Mouse (Mus musculus) hindbrain, embryonic 16.5 days (tissue): ENCODE measurements at regions not wholly inside any gene's neighbourhood (a gene's known extent, or its start where the extent isn't known, plus 50 kb on each side); places are given as distances from the start of the nearest gene placed in this dataset.
"Not testable (repeated sequence)": the region's sequence is repeated elsewhere in the genome, so short reads cannot be mapped to it uniquely, and the experiment has no call there.

Experiments
- ATAC-seq: fragments of 200-750 bp; cut with Nextera tagmentation; 2 replicates; pipeline ENCODE4 v1.8.0; 2017; ENCODE audit warnings: moderate TSS enrichment, moderate library complexity
- H3K27ac ChIP-seq: fragments of 300-500 bp; sonication (generic); 2 replicates; pipeline ENCODE4 v1.5.1; 2014; ENCODE audit warnings: low read depth, mild to moderate bottlenecking, control low read depth, low read length, moderate library complexity
- H3K27me3 ChIP-seq: fragments of 300-500 bp; sonication (generic); replicated peaks from 2 replicates; pipeline ENCODE4 v1.6.1; 2014; ENCODE audit warnings: low read length; ENCODE audit not compliant: control insufficient read depth, insufficient read depth
- H3K36me3 ChIP-seq: fragments of 300-500 bp; sonication (generic); 2 replicates; pipeline ENCODE4 v1.6.1; 2014; ENCODE audit warnings: mild to moderate bottlenecking, low read length, moderate library complexity, mixed read lengths; ENCODE audit not compliant: control insufficient read depth, insufficient read depth
- H3K4me1 ChIP-seq: fragments of 300-500 bp; sonication (generic); 2 replicates; pipeline ENCODE4 v1.6.1; 2014; ENCODE audit warnings: low read depth, low read length; ENCODE audit not compliant: control insufficient read depth, insufficient read depth
- H3K4me2 ChIP-seq: fragments of 300-500 bp; sonication (generic); 2 replicates; pipeline ENCODE4 v1.6.1; 2014; ENCODE audit warnings: mild to moderate bottlenecking, low read length, control low read depth, moderate library complexity
- H3K4me3 ChIP-seq: fragments of 300-500 bp; sonication (generic); 2 replicates; pipeline ENCODE4 v1.5.1; 2014; ENCODE audit warnings: mild to moderate bottlenecking, low read length, control low read depth, moderate library complexity
- H3K9ac ChIP-seq: fragments of 300-500 bp; sonication (generic); 2 replicates; pipeline ENCODE4 v1.6.1; 2014; ENCODE audit warnings: low read depth, mild to moderate bottlenecking, control low read depth, low read length, moderate library complexity
- H3K9me3 ChIP-seq: fragments of 300-500 bp; sonication (generic); 2 replicates; pipeline ENCODE4 v1.6.1; 2014; ENCODE audit warnings: mild to moderate bottlenecking, low read length, moderate library complexity; ENCODE audit not compliant: control insufficient read depth
- WGBS: fragments of 180-500 bp; shearing (Covaris S2); extraction: QIAGEN DNeasy Blood & Tissue Kit; methylation state at CpG from one replicate; pipeline ENCODE4 v1.1.7; 2014; 5-methylcytosine and 5-hydroxymethylcytosine counted together

DNA sequence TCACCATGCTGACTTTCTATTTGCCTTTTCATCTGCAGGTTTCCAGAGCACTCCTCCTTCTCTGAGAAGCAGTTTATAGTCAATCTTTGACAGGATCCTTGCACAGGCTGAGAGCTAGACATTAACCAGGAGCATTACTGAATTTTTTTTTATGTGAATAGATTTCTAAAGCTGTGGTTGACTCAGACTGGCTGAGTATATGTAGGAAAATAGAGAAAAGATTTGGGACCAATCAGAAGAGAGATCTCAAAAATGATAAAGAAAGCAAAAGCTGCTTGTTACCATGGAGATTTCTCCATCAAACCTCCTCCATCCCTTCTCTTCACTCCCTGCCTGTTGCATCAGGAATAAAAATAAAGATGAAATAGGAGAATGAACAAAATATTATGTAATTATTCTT, 731.2 kb upstream of the Ndn start:
- Histone ChIP-seq H3K4me3 (no peak overlapping the region), H3K9me3 (peaks cover 5% of the 10 kb centered on the region; the same call in 1 of the 2 replicates), H3K27ac (no peak overlapping the region), H3K4me1 (no peaks in the 10 kb centered on the region), H3K9ac (no peak overlapping the region), H3K36me3 (no peaks in the 10 kb centered on the region), H3K27me3 (no peaks in the 10 kb centered on the region), H3K4me2 (no peak overlapping the region)
- ATAC-seq = no peak; the same call in 1 of the 2 replicates

GRCm38 (mm10) chr7:61644893-61645545, 701.4 kb upstream of the Ndn start:
- Histone ChIP-seq H3K4me2 (no peak overlapping the region), H3K9ac (no peak overlapping the region), H3K4me3 (no peak overlapping the region), H3K36me3 (no peaks in the 10 kb centered on the region), H3K9me3 (peaks cover 5% of the 10 kb centered on the region; the same call in 1 of the 2 replicates), H3K27ac (no peak overlapping the region), H3K4me1 (no peaks in the 10 kb centered on the region), H3K27me3 (no peaks in the 10 kb centered on the region)
- no peak for ATAC-seq
- 70% methylated on average over 4 of the region's 4 CpGs for WGBS

GRCm38 (mm10) chr7:61658086-61658485, 688.3 kb upstream of the Ndn start:
- peaks cover 4% of the 10 kb centered on the region for H3K9me3 ChIP-seq
- no peak overlapping the region for H3K27ac ChIP-seq
- ATAC-seq = no peak
- no peaks in the 10 kb centered on the region for H3K27me3 ChIP-seq
- no peaks in the 10 kb centered on the region for H3K4me1 ChIP-seq
- 87% methylated on average over 3 of the region's 3 CpGs for WGBS
- no peaks in the 10 kb centered on the region for H3K36me3 ChIP-seq
- H3K4me2 ChIP-seq = no peak overlapping the region
- H3K9ac ChIP-seq = no peak overlapping the region
- no peak overlapping the region for H3K4me3 ChIP-seq

- Histone ChIP-seq H3K4me3 (no peak overlapping the region), H3K36me3 (no peaks in the 10 kb centered on the region), H3K4me1 (no peaks in the 10 kb centered on the region), H3K27ac (no peak overlapping the region), H3K27me3 (no peaks in the 10 kb centered on the region), H3K9ac (no peak overlapping the region), H3K4me2 (no peak overlapping the region), H3K9me3 (no peaks in the 10 kb centered on the region)
- WGBS = 71% methylated on average over 1 of the region's 1 CpGs
- ATAC-seq = no peak
Measured at GRCm38 (mm10) chr7:61683080-61683479, 663.3 kb upstream of the Ndn start.

DNA sequence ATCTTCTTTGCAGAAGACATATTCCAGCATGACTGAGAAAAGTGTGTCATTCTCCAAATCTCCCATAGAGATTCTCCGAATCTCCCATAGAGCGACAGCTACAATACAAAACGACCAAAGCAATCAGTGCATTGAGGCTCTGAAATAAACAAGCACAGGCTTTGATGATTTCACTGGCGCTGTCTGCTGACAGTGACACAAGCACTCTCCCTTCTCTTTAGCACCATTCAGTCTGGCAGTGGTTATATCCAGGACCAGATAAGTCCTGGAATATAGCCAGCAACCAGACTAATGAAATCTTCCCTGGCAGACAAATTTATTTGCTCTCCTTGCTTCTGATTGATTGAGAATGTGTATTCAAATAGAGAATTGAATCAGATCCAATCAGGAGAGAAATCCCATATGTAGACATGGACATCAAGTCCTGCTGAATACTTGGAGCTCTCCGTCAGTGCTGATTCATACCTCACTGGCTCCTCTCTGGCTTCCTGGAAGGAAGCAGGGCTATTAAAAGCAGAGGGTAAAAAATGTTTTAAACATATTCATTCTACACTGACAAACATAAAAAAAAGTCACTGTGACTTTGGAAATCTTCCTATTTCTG, 661.2 kb upstream of the Ndn start:
- WGBS = 63% methylated on average over 5 of the region's 5 CpGs
- H3K36me3 ChIP-seq = no peaks in the 10 kb centered on the region
- no peaks in the 10 kb centered on the region for H3K27me3 ChIP-seq
- no peak overlapping the region for H3K4me2 ChIP-seq
- no peak for ATAC-seq
- H3K27ac ChIP-seq = no peak overlapping the region
- no peak overlapping the region for H3K4me3 ChIP-seq
- no peaks in the 10 kb centered on the region for H3K4me1 ChIP-seq
- H3K9ac ChIP-seq = no peak overlapping the region
- H3K9me3 ChIP-seq = no peaks in the 10 kb centered on the region

- ATAC-seq = no peak
- H3K4me1 ChIP-seq = no peaks in the 10 kb centered on the region
- H3K9me3 ChIP-seq = no peaks in the 10 kb centered on the region
- H3K4me2 ChIP-seq = no peak overlapping the region
- H3K9ac ChIP-seq = no peak overlapping the region
- H3K36me3 ChIP-seq = no peaks in the 10 kb centered on the region
- no peaks in the 10 kb centered on the region for H3K27me3 ChIP-seq
- H3K27ac ChIP-seq = no peak overlapping the region
- H3K4me3 ChIP-seq = no peak overlapping the region
Measured at GRCm38 (mm10) chr7:61726149-61726548, 620.2 kb upstream of the Ndn start.

- Histone ChIP-seq H3K27me3 (no peaks in the 10 kb centered on the region), H3K4me2 (no peak overlapping the region), H3K4me1 (no peaks in the 10 kb centered on the region), H3K36me3 (no peaks in the 10 kb centered on the region), H3K9ac (no peak overlapping the region), H3K9me3 (no peaks in the 10 kb centered on the region), H3K27ac (no peak overlapping the region), H3K4me3 (no peak overlapping the region)
- 67% methylated on average over 1 of the region's 1 CpGs for WGBS
- ATAC-seq = no peak
Measured at GRCm38 (mm10) chr7:61737511-61737910, 608.9 kb upstream of the Ndn start.

DNA sequence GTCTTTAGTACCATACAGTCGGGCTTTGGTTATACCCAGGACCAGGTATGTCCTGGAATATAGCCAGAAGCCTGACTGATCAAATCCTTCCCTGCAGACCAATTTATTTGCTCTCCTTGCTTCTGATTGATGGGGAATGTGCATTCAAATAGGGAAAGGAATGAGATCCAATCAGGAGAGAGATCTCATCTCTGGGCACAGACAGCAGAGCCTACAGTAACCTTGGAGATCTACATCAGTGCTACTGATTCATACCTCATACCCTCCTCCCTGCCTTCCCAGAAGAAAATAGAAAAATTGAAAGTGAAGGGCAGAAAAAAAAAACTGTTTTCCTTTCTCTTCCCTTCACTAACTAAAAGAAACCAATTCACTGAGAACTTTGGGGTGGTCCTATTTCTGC, 607.0 kb upstream of the Ndn start:
- H3K4me1 ChIP-seq, ATAC-seq, H3K36me3 ChIP-seq, H3K27ac ChIP-seq, H3K4me3 ChIP-seq, H3K27me3 ChIP-seq, H3K4me2 ChIP-seq, H3K9me3 ChIP-seq, H3K9ac ChIP-seq: not testable (repeated sequence)
- no CpG with 5 or more reads among the region's 1 CpGs for WGBS

DNA sequence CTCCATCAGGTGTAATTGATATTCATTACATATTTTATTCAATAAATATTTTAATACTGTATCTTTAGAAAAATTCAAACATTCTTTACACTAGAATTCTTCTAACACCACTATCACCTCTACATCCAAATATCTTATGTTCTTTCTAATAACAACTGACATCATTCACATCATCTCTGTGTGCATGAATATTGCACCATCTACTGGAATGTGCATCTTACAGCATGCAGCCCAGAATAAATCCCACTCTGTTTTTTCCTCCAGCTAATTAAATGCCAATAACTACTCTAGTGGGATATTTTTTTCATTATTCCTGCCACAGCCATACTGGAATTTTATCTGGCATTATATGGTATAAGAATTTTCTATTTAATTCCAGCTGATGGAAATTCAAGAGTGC, 576.5 kb upstream of the Ndn start:
- no peaks in the 10 kb centered on the region for H3K27me3 ChIP-seq
- no peak overlapping the region for H3K27ac ChIP-seq
- H3K9ac ChIP-seq = no peak overlapping the region
- H3K4me2 ChIP-seq = no peak overlapping the region
- H3K9me3 ChIP-seq = peaks cover 2% of the 10 kb centered on the region
- no peaks in the 10 kb centered on the region for H3K4me1 ChIP-seq
- no peaks in the 10 kb centered on the region for H3K36me3 ChIP-seq
- ATAC-seq = no peak
- no peak overlapping the region for H3K4me3 ChIP-seq
